Mouse (Mus musculus): ENCODE measurements around the gene Gm10130.
A peak's percentile ranks its signal among the peaks of the same experiment; 100 is the strongest.
"Not testable (repeated sequence)": the region's sequence is repeated elsewhere in the genome, so short reads cannot be mapped to it uniquely, and the experiment has no call there.

Gene Gm10130

DNA sequence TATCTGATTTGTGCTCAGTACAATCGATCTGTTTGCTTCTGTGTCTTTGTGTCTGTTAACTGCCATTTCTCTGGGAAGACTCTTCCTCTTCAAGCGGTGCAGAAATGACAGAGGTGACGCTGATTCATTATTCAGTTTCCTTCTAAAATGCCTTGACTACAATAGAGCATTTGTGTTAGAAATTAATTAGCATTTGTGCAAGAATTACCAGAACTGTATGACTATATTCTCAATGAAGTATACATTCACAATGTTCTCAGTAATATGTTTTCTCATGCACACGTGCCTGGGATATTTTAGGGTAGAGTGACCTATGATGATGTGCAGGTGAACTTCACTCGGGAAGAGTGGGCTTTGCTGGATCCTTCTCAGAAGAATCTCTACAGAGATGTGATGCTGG is at the start of gene Gm10130:
Gene Gm10130 (plus strand): TSS at position 301 of the 400 bp plus-strand sequence.
- no peak for DNase-seq (ENCODE audit: low read depth, low spot score)
- Histone ChIP-seq H3K27me3 (ENCODE audit: control insufficient read depth, insufficient read depth, low read length, poor library complexity, severe bottlenecking) (no peaks in the 10 kb centered on the region), H3K36me3 (ENCODE audit: control insufficient read depth, insufficient read depth, low read length, poor library complexity, severe bottlenecking) (peaks cover 5% of the 10 kb centered on the region; the same call in 1 of the 2 replicates)

DNA sequence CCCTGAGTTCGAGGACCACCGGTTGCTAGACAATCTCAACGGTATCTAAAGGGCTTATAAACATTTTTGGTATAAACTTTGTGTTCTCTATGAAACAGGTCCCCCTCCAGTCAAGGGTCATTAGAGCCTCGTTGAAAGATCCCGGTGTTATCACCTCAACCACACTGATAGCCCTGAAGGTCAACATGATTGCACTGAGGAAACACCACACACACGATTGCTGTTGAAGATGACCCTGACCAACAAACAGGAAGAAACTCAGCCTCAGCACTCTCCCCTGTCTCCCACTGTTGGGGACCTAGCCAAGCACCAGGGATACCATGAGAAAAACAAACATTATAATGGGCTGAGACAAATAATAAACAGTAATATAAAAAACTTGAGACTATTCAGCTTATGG is 29.8 kb upstream of the Gm10130 start:
- no peak for DNase-seq (ENCODE audit: low read depth, low spot score)
- Histone ChIP-seq H3K27me3 (ENCODE audit: control insufficient read depth, insufficient read depth, low read length, poor library complexity, severe bottlenecking) (no peaks in the 10 kb centered on the region), H3K36me3 (ENCODE audit: control insufficient read depth, insufficient read depth, low read length, poor library complexity, severe bottlenecking) (no peaks in the 10 kb centered on the region)

DNA sequence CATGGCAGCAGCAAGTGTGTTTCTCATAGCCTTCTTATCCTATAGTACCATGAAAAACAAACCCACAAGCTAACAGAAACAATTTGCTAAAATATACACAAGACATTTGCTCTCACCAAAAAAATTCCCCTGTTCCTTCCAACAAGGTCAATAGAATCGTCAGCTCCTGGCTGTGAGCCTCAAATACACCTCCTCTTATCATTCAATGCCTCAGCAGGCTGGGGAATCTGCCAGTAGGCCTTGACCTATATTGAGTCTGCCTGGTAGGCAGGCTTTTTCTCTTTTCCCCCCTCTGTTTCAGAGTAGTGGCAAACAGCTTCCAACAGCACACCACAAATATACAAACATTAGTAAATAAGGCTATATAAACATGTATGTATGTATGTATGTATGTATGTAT is 24.4 kb upstream of the Gm10130 start:
- Histone ChIP-seq H3K36me3 (ENCODE audit: control insufficient read depth, insufficient read depth, low read length, poor library complexity, severe bottlenecking) (no peaks in the 10 kb centered on the region), H3K27me3 (ENCODE audit: control insufficient read depth, insufficient read depth, low read length, poor library complexity, severe bottlenecking) (no peaks in the 10 kb centered on the region)
- no peak for DNase-seq (ENCODE audit: low read depth, low spot score)

DNA sequence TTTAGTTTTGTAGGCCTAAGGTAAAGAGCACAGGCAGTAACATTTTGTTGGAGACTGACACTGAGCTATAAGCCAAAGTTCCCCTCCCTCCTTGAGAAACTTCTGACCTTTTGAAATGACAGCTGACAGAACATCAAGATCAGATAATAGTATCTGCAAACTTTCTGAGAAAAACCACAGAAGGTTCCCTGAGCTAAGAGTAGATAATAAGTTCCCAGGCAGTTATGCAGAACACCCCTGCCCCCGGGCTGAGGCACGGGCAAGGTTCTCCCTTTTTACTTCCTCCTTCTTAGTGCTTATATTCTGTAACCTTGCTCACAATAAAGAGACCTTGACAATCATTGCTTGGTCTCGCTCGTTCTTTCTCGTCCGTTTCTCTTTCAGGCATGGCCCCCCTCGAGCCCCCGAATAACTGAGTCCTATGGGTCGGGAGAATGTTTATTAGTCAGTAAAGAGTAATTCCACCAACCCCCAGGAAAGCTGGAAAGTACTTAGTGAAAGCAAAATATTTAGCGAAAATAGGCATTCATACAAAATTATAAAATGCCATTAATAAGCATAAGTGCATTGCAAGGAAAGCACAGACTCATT is 16.2 kb upstream of the Gm10130 start:
- Histone ChIP-seq H3K36me3 (ENCODE audit: control insufficient read depth, insufficient read depth, low read length, poor library complexity, severe bottlenecking) (no peaks in the 10 kb centered on the region), H3K27me3 (ENCODE audit: control insufficient read depth, insufficient read depth, low read length, poor library complexity, severe bottlenecking) (no peaks in the 10 kb centered on the region)
- DNase-seq (ENCODE audit: low read depth, low spot score) = peak; percentile 70

DNA sequence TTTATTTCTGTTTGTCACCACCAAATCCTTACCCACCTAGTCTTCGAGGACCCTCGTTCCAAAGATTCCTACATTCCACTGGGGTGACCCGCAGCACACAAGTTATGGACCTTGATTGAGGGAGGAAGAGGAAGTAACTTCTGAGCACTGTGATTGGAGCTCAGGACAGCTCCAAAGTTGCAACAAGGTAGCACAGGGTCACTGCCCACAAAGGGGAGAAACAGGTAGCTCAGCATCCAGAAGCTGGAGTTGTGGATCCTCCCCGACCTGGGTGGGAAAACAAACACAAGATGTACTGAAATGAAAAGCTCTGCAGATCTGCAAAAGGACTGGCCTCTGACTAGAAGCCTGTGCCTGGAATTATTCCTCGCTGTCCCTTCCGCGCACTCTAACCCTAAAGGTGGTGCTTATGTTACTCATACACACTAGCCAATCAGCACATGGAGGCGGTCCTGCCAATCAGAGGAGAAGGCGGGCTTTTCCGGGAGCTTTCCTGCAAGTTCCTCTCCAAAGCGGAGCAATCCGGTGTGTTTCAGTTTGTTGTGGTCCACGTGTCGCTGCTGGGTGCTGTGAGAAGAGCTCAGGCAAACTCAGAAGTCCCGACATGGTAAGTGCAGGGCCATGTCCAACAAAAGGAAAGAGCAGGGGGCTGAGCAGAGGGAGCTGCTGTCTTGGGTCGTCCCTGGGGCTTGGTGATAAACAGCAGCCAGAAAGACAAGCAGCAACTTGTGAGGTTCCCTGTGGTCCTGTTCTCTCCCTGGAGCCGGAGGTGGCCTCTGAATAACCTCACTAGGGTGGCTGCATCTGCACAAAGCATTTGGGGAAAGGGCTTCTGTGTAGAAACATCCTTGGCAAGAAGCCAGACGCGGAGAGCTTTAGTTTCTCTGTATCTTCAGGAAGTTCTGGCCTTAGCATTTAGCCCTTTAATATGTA is 12.3 kb upstream of the Gm10130 start:
- H3K27me3 ChIP-seq (ENCODE audit: control insufficient read depth, insufficient read depth, low read length, poor library complexity, severe bottlenecking); H3K36me3 ChIP-seq (ENCODE audit: control insufficient read depth, insufficient read depth, low read length, poor library complexity, severe bottlenecking): not testable (repeated sequence)
- peak; percentile 77 for DNase-seq (ENCODE audit: low read depth, low spot score)

DNA sequence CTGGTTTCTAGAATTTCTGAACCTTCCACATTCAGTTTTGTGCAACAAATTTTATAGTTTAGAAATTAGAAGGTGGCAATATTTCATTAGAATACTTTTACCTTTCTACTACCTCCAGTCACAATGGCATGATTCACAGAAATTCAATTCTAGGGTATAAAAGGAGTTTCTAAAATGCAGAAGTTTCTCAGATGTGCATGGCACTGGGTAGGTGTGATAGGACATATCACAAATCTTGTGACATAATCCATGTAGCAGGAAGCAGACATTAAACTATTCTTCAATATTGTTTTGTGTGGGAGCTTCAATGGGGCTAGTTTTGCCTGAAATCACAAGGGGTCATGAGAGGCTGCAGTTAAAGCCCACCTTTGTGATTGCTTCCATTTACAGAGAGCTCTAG is 7.4 kb upstream of the Gm10130 start:
- H3K36me3 ChIP-seq (ENCODE audit: control insufficient read depth, insufficient read depth, low read length, poor library complexity, severe bottlenecking) = no peaks in the 10 kb centered on the region
- no peak for DNase-seq (ENCODE audit: low read depth, low spot score)
- no peaks in the 10 kb centered on the region for H3K27me3 ChIP-seq (ENCODE audit: control insufficient read depth, insufficient read depth, low read length, poor library complexity, severe bottlenecking)

DNA sequence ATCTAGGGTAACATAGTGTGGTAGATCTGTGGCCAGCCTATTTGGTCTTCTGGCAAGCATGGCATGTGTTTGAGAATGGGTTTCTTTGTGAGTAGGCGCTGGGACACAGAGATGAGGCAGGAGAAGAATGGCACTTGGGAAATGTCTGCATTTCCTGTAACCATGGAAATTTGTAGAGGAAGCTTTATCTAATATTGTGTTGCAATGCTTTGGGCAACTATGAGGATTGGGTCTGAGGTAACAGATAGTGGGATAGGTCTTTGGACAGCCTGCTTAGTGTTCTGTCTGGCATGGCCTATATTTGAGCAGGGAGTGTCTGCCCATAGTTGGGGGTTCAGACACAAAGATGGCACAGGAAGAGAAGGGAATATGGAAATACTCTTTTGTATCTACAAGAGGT is 4.5 kb upstream of the Gm10130 start:
- H3K27me3 ChIP-seq (ENCODE audit: control insufficient read depth, insufficient read depth, low read length, poor library complexity, severe bottlenecking) = no peaks in the 10 kb centered on the region
- H3K36me3 ChIP-seq (ENCODE audit: control insufficient read depth, insufficient read depth, low read length, poor library complexity, severe bottlenecking) = no peaks in the 10 kb centered on the region
- DNase-seq (ENCODE audit: low read depth, low spot score) = no peak

DNA sequence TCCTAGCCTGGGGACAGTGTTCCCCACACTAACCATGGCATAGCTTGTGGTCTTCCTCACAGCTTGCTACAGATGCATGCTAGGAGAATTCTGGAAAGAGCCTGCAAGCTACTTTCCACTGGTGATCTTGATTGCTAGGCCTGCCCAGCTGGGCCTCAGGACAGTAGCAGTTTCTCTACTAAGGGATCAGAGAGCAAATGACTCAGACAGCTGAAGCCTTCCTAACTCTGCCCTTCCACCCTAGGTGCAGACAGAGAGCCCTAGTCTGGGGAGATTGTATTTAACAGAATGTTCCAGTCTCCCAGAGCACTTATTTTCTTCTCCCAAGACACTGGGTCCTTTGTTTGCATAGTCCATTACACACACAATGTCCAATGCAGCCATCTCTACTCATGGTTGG is 33.6 kb downstream of the Gm10130 start:
- DNase-seq (ENCODE audit: low read depth, low spot score); H3K27me3 ChIP-seq (ENCODE audit: control insufficient read depth, insufficient read depth, low read length, poor library complexity, severe bottlenecking); H3K36me3 ChIP-seq (ENCODE audit: control insufficient read depth, insufficient read depth, low read length, poor library complexity, severe bottlenecking): not testable (repeated sequence)

DNA sequence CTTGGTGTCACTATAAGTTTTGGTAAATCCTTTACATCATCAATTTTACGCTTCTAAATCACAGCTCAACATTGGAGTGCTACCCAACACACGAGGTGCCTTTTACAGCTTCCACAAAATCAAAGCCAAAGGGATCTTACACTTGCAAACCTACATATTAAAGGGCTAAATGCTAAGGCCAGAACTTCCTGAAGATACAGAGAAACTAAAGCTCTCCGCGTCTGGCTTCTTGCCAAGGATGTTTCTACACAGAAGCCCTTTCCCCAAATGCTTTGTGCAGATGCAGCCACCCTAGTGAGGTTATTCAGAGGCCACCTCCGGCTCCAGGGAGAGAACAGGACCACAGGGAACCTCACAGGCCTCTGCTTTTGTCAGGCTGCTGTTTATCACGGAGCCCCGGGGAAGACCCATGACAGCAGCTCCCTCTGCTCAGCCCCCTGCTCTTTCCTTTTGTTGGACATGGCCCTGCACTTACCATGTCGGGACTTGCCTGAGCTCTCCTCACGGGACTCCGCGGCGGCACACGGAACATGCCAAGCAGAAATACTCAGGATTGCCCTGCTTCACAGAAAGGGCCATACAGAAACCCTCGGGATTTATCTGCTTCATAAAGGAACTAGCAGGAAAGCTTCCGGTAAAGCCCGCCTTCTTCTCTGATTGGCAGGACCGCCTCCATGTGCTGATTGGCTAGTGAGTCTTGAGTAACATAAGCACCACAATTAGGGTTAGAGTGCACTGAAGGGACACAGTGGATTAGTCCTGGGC is 38.8 kb downstream of the Gm10130 start, which contains the start of gene 3300002I08Rik:
Gene 3300002I08Rik (minus strand): TSS at position 653 of the 765 bp plus-strand sequence.
- not testable (repeated sequence) for H3K36me3 ChIP-seq (ENCODE audit: control insufficient read depth, insufficient read depth, low read length, poor library complexity, severe bottlenecking); H3K27me3 ChIP-seq (ENCODE audit: control insufficient read depth, insufficient read depth, low read length, poor library complexity, severe bottlenecking)
- DNase-seq (ENCODE audit: low read depth, low spot score) = peak; percentile 74

DNA sequence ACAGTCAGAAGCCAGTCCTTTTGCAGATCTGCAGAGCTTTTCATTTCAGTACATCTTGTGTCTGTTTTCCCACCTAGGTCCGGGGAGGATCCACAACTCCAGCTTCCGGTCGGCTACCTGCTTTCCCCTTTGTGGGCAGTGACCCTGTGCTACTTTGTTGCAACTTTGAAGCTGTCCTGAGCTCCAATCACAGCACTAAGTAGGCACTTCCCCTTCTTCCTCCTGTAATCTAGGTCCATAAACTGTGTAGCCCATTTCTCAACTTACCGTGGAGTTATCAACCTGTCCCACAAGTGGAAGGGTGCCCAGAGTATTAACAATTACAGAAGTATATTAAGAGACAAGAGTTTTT is 39.4 kb downstream of the Gm10130 start:
- H3K27me3 ChIP-seq (ENCODE audit: control insufficient read depth, insufficient read depth, low read length, poor library complexity, severe bottlenecking) = no peaks in the 10 kb centered on the region
- no peak for DNase-seq (ENCODE audit: low read depth, low spot score)
- H3K36me3 ChIP-seq (ENCODE audit: control insufficient read depth, insufficient read depth, low read length, poor library complexity, severe bottlenecking) = no peaks in the 10 kb centered on the region

DNA sequence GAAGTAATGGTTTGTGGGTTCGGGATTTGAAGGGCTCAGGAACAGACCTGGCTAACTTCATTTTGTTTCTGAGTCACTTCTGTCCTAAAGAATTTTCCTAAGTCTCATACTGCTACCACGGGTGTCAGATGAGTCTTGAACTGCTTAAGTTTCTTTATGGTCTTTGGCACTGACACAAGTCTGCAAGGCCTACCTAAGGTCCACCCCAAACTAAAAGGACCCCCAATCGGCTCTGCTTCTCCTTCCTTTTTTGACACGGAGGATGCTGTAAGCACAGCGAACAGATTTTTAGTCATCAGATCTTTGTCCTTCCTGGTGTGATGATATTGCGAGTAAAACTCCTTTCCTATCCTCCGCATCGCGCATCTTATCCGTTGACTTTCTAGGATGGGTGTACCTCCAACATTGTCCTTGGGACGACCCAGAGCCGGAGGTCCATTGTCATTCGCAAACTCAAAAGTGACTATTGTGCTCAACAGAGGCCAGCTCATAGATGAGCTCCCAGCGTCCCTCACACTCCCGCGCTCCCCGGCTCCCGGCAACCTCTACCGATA is 62.1 kb downstream of the Gm10130 start:
- not testable (repeated sequence) for H3K36me3 ChIP-seq (ENCODE audit: control insufficient read depth, insufficient read depth, low read length, poor library complexity, severe bottlenecking); H3K27me3 ChIP-seq (ENCODE audit: control insufficient read depth, insufficient read depth, low read length, poor library complexity, severe bottlenecking); DNase-seq (ENCODE audit: low read depth, low spot score)

DNA sequence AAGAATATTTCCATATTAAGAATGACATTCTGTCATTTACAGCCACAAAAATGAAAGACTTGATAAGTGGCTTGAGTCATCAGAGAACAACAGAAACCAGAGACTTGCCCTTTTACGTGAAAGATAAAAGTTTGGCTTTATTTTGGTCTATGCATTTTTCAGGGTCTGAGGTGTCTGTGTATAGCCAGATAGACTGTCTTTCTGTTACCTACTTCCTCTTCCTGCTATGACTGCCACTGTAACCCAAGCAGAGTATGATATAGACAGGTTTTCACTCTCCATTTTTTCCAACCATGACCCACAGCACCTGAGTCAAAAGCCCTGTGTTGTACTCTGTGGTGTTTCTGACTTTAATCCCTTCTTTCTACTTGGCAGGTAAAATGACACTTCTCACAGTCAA is 66.7 kb downstream of the Gm10130 start:
- Histone ChIP-seq H3K36me3 (ENCODE audit: control insufficient read depth, insufficient read depth, low read length, poor library complexity, severe bottlenecking) (no peaks in the 10 kb centered on the region), H3K27me3 (ENCODE audit: control insufficient read depth, insufficient read depth, low read length, poor library complexity, severe bottlenecking) (no peaks in the 10 kb centered on the region)
- DNase-seq (ENCODE audit: low read depth, low spot score) = peak; percentile 32

DNA sequence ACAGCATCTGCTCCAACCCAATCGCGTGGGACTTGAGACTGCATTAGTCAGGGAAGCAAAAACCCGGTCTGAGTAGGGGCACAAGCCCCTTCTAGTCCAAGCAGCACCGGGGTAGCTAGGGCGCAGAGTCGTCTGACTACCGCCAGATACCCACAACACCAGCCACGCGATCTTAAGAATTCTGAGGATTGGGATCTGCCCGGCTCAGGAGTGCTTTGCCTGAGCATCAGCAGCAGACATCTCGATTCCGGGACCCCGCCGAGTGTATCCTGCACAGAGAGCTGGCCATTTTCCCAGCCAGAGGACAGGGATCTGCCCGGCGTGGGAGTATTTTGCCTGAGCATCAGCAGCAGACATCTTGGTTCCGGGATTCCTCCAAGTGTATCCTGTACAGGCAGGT is 88.6 kb downstream of the Gm10130 start:
- not testable (repeated sequence) for H3K27me3 ChIP-seq (ENCODE audit: control insufficient read depth, insufficient read depth, low read length, poor library complexity, severe bottlenecking); DNase-seq (ENCODE audit: low read depth, low spot score); H3K36me3 ChIP-seq (ENCODE audit: control insufficient read depth, insufficient read depth, low read length, poor library complexity, severe bottlenecking)

Measured in splenic B cell, adult 2 months (primary cell).